Mouse (Mus musculus): ENCODE data around the gene Map2k6.

Map2k6 gene

GRCm38 (mm10) chr11:110449183-110449582 is 50.3 kb downstream of the Map2k6 start:
- DNase-seq (ENCODE audit: extremely low read depth, insufficient read length, low spot score) = no peak

- DNase-seq (ENCODE audit: extremely low read depth, insufficient read length, low spot score) = peak; percentile 57
Observed at GRCm38 (mm10) chr11:110450091-110450757, 51.3 kb downstream of the Map2k6 start.

- no peak for DNase-seq (ENCODE audit: extremely low read depth, insufficient read length, low spot score)
Observed at GRCm38 (mm10) chr11:110450758-110451121, 51.8 kb downstream of the Map2k6 start.

GRCm38 (mm10) chr11:110451590-110451989 is 52.7 kb downstream of the Map2k6 start:
- no peak for DNase-seq (ENCODE audit: extremely low read depth, insufficient read length, low spot score)

GRCm38 (mm10) chr11:110453445-110454154 is 54.7 kb downstream of the Map2k6 start:
- DNase-seq (ENCODE audit: extremely low read depth, insufficient read length, low spot score) = no peak

- no peak for DNase-seq (ENCODE audit: extremely low read depth, insufficient read length, low spot score)
Observed at GRCm38 (mm10) chr11:110457441-110457912, 58.6 kb downstream of the Map2k6 start.

- no peak for DNase-seq (ENCODE audit: extremely low read depth, insufficient read length, low spot score)
Observed at GRCm38 (mm10) chr11:110460480-110460879, 61.6 kb downstream of the Map2k6 start.

GRCm38 (mm10) chr11:110461560-110462331 is 62.8 kb downstream of the Map2k6 start:
- no peak for DNase-seq (ENCODE audit: extremely low read depth, insufficient read length, low spot score)

GRCm38 (mm10) chr11:110462975-110463578 is 64.2 kb downstream of the Map2k6 start:
- no peak for DNase-seq (ENCODE audit: extremely low read depth, insufficient read length, low spot score)

- DNase-seq (ENCODE audit: extremely low read depth, insufficient read length, low spot score) = no peak
Observed at GRCm38 (mm10) chr11:110463801-110464200, 64.9 kb downstream of the Map2k6 start.

GRCm38 (mm10) chr11:110469054-110469453 is 70.1 kb downstream of the Map2k6 start:
- no peak for DNase-seq (ENCODE audit: extremely low read depth, insufficient read length, low spot score)

GRCm38 (mm10) chr11:110470561-110471273 is 71.8 kb downstream of the Map2k6 start:
- no peak for DNase-seq (ENCODE audit: extremely low read depth, insufficient read length, low spot score)

GRCm38 (mm10) chr11:110471362-110471761 is 72.4 kb downstream of the Map2k6 start:
- DNase-seq (ENCODE audit: extremely low read depth, insufficient read length, low spot score) = no peak

- no peak for DNase-seq (ENCODE audit: extremely low read depth, insufficient read length, low spot score)
Observed at GRCm38 (mm10) chr11:110472078-110472477, 73.2 kb downstream of the Map2k6 start.

GRCm38 (mm10) chr11:110473495-110473894 is 74.6 kb downstream of the Map2k6 start:
- DNase-seq (ENCODE audit: extremely low read depth, insufficient read length, low spot score) = no peak

- DNase-seq (ENCODE audit: extremely low read depth, insufficient read length, low spot score) = no peak
Observed at GRCm38 (mm10) chr11:110476361-110477151, 77.6 kb downstream of the Map2k6 start.

- no peak for DNase-seq (ENCODE audit: extremely low read depth, insufficient read length, low spot score)
Observed at GRCm38 (mm10) chr11:110477961-110478869, 79.3 kb downstream of the Map2k6 start.

- no peak for DNase-seq (ENCODE audit: extremely low read depth, insufficient read length, low spot score)
Observed at GRCm38 (mm10) chr11:110478978-110479384, 80.1 kb downstream of the Map2k6 start.

- no peak for DNase-seq (ENCODE audit: extremely low read depth, insufficient read length, low spot score)
Observed at GRCm38 (mm10) chr11:110481406-110481805, 82.5 kb downstream of the Map2k6 start.
